Mouse (Mus musculus) 416B (cell line): ENCODE measurements around the gene Prkar1b.

ENCODE experiments used
- DNase-seq: peaks from one replicate; pipeline ENCODE4 v3.0.0; 2011; ENCODE audit warnings: low read depth

Prkar1b gene

GRCm38 (mm10) chr5:138997171-138997788, 152.5 kb downstream of the Prkar1b start, which contains the start of gene Pdgfa:
Gene Pdgfa (minus strand): TSS chr5:138997370.
- DNase-seq: no peak

DNA sequence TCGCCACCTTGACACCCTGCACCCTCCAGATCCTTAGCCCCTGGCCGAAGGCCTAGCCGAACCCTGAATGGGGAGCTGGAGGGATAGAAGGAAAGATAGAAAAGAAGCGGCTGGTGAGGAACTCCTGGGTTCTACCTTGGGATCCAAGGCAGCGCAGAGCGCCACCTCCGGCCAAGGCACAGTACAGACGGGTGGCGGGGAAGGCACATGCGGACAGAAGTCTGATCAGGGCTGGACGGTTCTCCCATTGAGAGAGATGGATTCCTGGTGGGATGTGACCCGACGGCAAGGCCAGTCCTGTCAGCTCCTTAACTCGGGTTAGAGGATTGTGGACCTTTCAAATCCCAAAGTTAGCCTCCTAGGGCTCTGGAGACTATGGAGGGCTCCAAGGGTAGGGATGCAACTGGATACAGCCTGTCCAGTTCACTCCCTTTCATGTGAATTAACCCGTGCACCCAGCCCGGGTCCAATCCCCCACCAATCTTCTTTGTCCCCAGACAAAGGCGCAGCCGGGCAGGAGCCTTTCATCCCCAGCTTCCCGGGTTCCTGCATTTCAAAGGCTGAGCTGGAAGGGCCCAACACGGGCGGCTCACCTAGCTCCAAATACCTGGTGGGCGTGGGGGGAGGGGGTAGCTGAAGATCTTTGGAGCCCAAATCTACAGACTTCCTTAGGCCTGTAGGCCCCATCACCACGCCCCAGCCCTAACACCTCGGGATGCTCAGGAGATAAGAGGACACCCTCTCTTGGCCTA, 153.3 kb downstream of the Prkar1b start:
- no peak for DNase-seq

GRCm38 (mm10) chr5:138995721-138996311, 154.0 kb downstream of the Prkar1b start:
- peak; percentile 35 for DNase-seq

DNA sequence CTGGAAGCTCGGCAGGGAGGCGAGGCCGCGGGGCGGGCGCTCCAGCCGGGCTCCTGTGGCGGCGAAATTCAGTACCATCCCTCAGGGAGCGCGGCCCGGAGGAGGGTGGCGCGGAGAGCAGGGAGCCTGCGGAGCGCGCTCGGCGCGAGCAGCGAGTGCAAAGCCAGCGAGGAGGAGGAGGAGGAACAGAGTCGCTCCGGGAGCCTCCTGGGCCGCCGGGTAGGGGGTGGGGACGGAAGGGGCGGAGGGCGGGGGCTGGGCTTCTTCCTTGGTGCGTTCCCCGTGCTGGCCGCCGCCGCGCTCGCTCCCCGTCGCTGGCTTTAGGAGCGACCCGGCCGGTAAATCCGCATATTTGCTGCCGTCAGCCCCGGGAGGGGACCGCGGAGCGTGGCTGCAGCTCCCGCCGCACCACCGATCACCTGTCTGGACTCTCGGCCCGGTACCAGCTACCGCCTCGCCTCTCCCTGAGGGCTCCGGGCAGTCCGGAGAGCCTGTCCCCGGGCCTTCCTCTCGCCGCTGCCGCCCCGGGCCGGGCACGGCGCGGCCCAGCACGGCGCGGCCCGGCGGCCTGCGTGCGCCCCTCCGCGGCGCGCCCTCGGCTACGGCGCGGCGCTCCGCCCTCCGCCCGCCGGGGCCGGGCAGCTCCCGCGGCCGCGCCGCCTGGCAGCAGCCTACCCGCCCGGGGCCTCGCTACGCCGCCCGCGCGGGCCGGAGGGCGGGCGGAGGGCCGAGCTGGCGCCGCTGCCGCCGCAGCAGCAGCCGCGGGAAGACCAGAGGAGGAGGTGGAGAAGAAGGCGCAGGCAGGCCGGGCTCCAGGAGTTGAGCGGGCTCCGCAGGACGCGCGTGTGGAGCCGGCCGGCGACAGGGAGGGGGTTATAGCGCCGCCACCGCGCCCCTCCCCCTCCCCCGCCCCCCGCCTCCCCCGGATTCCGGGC, 154.7 kb downstream of the Prkar1b start:
- DNase-seq: peak; percentile 62

- DNase-seq: peak; percentile 10
Observed at GRCm38 (mm10) chr5:138994108-138994785, 155.6 kb downstream of the Prkar1b start.

- no peak for DNase-seq
Observed at GRCm38 (mm10) chr5:138993371-138994107, 156.3 kb downstream of the Prkar1b start.

- no peak for DNase-seq
Observed at GRCm38 (mm10) chr5:138992611-138993370, 157.0 kb downstream of the Prkar1b start.

DNA sequence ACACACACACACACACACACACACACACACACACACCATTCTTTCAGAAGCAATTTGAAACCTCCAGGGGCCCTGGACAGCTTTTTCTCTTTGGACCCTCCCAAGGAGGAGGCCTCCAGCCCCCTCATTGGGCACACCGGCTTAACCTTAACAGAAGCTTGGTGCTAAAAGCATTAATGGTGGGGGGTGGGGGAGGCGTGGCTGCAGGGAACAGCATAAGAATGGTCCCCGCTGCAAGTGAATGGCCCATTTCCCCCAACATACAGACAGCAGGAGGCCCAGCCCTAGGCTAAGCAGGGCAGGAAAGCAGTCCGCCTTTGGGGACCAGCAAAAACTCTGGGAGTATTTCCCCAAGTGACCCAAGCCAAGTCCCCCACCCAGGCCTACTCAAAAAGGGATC, 158.1 kb downstream of the Prkar1b start:
- DNase-seq: no peak

DNA sequence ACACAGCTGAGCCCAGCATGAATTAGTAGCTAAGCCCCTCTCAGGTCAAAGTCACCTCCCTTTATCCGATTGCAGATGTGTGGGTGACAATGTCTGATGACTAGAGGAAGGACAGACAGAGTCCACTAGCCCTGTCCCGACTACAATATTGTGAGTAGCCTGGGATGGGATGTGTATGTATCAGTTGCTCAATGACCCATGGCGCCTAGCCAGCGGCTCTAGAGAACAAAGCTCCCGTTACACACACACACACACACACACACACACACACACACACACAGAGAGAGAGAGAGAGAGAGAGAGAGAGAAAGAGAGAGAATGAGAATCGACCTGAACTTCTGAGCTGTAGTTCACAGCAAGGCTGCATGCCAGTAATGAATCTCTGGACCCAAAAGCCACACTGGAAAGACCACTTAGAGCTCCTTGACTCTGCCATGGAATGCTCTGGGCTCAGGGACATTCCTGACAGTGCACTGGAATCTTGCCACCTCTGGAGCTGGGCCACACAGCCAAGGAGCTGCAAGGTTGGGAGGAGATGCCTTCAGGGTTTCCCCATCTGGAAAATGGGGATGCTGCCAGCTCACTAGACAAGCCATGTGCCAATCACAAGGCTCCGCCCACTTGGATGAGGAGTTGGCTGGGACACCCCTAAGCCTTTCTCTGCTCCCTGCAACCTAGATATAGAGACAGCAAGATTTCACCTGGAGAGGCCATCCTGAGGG, 159.0 kb downstream of the Prkar1b start:
- DNase-seq: no peak

DNA sequence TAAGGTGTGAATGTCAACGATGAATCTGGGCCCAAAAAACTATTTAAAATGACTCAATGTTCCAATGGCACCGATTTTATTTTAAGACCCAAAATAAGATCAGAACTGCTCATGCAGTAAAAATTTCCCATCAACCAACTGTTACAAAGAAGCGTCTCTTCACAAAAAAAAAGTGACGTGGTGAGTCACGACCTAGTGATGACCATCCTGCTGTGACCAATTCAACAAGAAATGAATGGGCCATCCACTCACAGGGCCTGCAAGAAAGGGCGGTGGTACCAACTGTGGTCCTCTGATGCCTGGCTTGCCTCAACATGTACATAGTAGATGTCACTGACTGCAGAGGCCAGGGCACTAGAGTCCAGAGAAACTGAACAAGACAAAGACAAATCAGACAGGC, 160.2 kb downstream of the Prkar1b start:
- DNase-seq: no peak

GRCm38 (mm10) chr5:138988764-138989163, 161.0 kb downstream of the Prkar1b start:
- DNase-seq: no peak

- DNase-seq: no peak
Observed at GRCm38 (mm10) chr5:138987994-138988393, 161.8 kb downstream of the Prkar1b start.

DNA sequence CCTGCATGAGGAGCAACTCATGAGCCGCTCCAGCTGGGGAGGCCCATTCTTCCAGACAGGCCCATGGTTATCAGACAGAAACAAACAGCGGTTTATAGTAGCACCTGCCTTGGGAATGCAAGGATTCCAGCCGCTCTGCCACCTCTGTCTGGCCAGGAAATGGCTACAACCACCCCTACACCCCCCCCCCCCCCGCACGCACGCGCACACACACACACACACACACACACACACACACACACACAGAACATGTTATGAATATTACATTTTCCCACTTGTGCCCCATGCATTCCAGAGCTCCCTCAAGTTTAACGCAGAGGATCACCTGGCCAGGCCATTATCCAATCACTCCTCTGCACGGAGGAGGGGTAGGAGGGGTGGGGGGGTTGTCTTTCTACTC, 167.9 kb downstream of the Prkar1b start:
- DNase-seq: no peak

- no peak for DNase-seq
Observed at GRCm38 (mm10) chr5:138980608-138981007, 169.2 kb downstream of the Prkar1b start.

DNA sequence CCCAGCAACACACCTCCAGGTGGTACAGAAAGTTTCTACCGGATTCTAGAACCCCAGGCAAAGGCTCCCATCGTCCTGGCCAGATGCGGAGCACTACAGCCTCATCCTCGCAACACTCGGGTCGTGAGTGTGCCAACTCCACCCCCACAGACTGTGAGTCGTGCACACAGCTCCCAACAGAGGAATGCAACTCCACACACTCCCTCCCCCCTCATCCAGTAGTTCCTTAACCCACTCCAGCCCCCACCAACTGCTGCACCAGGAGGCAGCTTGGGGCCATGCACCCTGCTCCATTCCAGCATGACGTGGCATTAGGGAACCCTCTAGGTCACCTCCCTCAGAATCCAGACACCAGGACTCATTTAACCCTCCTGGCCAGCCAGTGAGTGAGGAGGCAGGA, 170.0 kb downstream of the Prkar1b start:
- DNase-seq: no peak

DNA sequence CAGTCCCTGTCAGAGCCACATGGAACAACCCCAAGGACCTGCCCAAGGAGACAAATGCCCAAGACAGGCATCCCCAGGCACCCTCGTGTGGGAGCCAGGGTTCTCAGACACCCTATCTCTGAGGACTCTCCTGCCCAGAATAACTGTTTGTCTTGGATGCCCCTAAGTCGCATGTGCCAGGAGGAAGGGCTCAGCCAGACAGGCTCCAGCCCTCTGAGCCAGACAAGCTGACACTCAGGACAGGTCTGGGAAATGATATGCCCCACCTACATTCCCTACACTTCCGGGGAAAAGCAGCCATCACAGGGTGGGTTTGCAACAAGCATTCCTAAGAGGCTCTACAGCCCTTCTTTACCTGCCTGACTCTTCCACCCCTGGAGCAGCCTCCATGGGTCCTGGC, 172.0 kb downstream of the Prkar1b start:
- no peak for DNase-seq

DNA sequence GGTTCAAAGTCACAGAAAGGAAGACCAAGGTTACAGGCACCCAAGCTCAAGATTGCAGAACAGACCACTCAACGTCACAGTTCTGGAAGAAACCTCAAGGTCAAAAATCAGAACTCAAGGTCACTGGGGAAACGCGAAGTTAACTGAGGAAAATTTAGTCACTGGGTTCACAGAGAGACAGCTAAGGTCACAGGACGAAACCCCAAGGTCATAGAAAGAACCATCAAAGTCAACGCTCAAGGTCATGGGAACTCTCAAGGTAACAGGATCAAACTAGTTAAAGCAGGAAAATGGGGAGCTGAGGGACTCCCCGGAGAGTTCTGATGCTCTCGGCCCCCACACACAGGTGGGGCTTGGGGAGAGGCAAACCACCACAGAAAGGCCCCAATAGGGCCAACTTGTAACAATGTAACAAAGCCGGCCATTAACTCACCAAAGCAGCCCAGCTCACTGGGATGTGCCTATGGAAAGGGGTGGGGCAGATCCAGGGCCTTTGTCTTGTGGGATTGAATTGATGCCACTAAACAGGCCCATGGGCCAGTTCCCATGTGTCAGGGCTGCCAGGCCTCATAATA, 174.8 kb downstream of the Prkar1b start:
- DNase-seq: no peak

DNA sequence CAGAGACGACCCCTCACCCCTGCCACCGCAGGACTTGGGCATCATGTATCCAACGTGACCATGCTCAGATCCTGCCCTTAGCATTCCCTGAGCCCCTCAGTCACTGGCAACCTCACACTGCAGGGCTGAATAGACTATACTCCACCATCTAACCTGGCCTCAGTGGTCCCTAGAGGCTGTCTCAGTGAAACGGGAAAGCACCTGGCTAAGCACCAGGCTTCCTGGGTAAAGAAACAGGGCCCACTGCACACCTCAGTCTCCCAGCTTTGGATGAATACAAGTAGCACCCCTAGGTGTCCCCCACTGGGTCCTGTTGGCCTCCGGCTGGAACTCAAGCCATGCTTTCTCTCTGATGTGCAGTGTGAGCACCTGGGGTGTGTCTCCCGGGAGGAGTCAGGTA, 176.3 kb downstream of the Prkar1b start:
- no peak for DNase-seq

- no peak for DNase-seq
Observed at GRCm38 (mm10) chr5:138971405-138971804, 178.4 kb downstream of the Prkar1b start.
